In genomic region chr2:26954735-26955395, GRCm38 (mm10) we compare ENCODE assay signal across 14 mouse cellular contexts. TPM values are rescaled to one million over a fixed set of nuclear protein-coding genes. Genes with fewer than 3 reads are reported as not detected.
"Had no signal": no experiment of that assay in that cellular context is flagged by ENCODE, and none has a peak within 500 bp of the region (broad histone marks: within the 10 kb centered on the region; RNA-seq: fewer than 3 reads in every experiment).

No protein-coding gene starts in this region.

- H3K9me3 ChIP-seq: limb, embryonic 15.5 days; liver, embryonic 15.5 days; midbrain, embryonic 12.5 days had no signal

- DNase-seq: kidney, adult 8-10 months; kidney, postnatal 25 days; lung, embryonic 14.5 days; right cerebral cortex, adult 18-20 months; right cerebral cortex, postnatal 25 days had no signal

- H3K27me3 ChIP-seq: limb, embryonic 15.5 days; liver, embryonic 15.5 days; midbrain, embryonic 12.5 days had no signal

- H3K4me2 ChIP-seq: hindbrain, embryonic 14.5 days; limb, embryonic 15.5 days; liver, embryonic 15.5 days; lung, embryonic 14.5 days; midbrain, embryonic 12.5 days had no signal

- H3K9ac ChIP-seq: hindbrain, embryonic 14.5 days; limb, embryonic 15.5 days; liver, embryonic 15.5 days; lung, embryonic 14.5 days; midbrain, embryonic 12.5 days had no signal

- H3K27ac ChIP-seq: hindbrain, embryonic 14.5 days; limb, embryonic 15.5 days; liver, embryonic 15.5 days; midbrain, embryonic 12.5 days had no signal

- H3K4me1 ChIP-seq: limb, embryonic 15.5 days; midbrain, embryonic 12.5 days had no signal

- ATAC-seq: intestine, embryonic 16.5 days; midbrain, embryonic 16.5 days had no signal

- H3K4me3 ChIP-seq: limb, embryonic 15.5 days; liver, embryonic 15.5 days; midbrain, embryonic 12.5 days had no signal

RNA-seq across cellular contexts. Expression of gene Adamts13, which starts 18.4 kb away (rescaled TPM):
- total RNA-seq: megakaryocyte-erythroid progenitor cell, adult 5-6 weeks had no signal
- polyA plus RNA-seq: kidney, embryonic 16.5 days; limb, embryonic 15.5 days; midbrain, embryonic 12.5 days; midbrain, embryonic 16.5 days; neural tube, embryonic 14.5 days had no signal

RNA-seq across cellular contexts. Expression of gene Stkld1, which starts 21.0 kb away (rescaled TPM):
- total RNA-seq: megakaryocyte-erythroid progenitor cell, adult 5-6 weeks had no signal
- polyA plus RNA-seq: hindbrain, embryonic 14.5 days; intestine, embryonic 16.5 days; lung, embryonic 14.5 days; midbrain, embryonic 12.5 days; neural tube, embryonic 14.5 days had no signal
